Mouse (Mus musculus): ENCODE measurements around the gene Kctd21.

The Kctd21 gene

DNA sequence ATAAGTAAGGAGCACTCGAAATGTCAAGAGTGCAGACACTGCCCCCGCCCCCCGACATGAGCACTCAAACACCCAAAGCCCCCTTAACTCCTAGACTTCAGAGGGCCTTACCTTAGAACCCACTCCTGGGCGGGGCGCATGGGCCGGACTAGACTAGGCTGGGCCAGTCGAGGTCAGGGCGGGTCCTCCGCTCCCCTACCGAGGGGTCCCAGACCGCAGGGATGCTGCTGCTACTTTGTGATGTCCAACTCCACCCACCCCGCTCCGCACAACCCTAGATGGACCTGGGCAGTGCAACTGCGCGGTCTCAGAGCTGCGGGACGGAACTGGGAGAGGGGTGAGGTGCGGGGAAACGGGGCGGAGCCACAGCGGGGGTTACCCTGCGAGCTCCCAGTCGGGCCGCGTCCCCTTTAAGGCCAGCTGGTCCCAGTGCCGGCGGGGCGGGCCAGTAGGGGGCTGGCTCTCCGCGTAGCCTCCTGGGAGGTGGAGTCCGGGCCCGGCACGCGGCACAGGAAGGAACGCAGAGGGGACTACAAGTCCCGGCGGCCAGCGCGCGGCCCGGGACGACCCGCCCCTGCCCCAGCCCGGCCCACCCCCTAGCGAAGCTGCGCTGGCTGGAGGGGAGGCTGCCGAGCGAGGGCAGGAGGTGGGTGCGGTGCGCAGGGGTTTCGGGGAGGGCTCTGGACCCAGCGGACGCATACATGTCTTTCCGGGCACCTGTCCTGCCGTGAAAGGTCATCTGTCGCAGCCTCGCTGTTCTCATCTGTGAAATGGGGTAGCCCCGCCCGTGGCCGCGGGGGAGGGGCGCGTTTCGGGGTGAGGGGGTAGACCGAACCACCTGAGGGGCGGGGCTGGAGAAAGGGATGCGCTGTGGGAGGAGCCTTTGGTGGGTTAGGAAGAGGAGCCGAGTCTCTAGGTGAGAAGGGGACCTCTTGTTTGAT lies at the start of gene Kctd21, which contains the start of gene Usp35:
Gene Kctd21, plus strand, starts transcription at position 602 of the 941 bp plus-strand sequence.
Gene Usp35, minus strand, starts transcription at position 295 of the 941 bp plus-strand sequence.
- DNase-seq (ENCODE audit: extremely low read depth, low read depth, low spot score), result peak; percentile 25

GRCm38 (mm10) chr7:97296986-97297385 lies 35.1 kb upstream of the Kctd21 start:
- DNase-seq (ENCODE audit: extremely low read depth, low read depth, low spot score), result no peak

DNA sequence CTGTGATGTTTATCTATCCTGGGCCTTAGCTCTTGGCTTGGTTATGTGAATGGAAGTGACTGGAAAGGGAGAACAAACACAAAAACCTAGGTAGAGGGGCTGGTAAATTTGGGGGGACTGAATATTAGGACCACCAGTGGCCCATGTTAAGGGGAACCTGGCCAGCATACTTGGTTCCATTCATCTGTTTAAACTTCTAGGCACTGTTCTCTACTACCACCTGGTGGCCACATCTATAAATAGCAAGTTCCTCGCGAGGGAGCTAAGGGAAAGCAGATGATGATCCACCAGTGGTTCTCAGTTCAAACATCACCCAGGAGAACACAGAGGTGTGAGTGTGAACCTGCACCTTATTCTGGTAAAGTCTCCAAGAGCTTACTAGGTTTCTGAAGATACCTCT lies 34.7 kb upstream of the Kctd21 start:
- DNase-seq (ENCODE audit: extremely low read depth, low read depth, low spot score), result no peak

- DNase-seq (ENCODE audit: extremely low read depth, low read depth, low spot score), result no peak
Observed at GRCm38 (mm10) chr7:97298279-97298678, 33.8 kb upstream of the Kctd21 start.

DNA sequence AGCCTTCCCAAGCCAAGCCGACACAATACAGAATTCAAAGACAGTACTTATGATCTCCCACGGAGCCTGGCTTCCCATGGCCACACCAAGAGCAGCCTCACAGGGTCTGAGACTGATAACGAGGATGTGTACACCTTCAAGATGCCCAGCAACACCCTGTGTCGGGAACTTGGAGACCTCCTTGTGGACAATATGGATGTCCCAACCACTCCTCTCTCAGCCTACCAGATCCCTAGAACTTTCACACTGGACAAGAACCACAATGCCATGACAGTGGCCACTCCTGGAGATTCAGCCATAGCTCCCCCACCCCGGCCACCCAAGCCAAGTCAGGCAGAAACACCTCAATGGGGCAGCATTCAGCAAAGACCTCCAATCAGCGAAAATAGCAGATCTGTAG lies 33.2 kb upstream of the Kctd21 start:
- no peak for DNase-seq (ENCODE audit: extremely low read depth, low read depth, low spot score)

GRCm38 (mm10) chr7:97300914-97301313 lies 31.2 kb upstream of the Kctd21 start:
- DNase-seq (ENCODE audit: extremely low read depth, low read depth, low spot score), result no peak

- no peak for DNase-seq (ENCODE audit: extremely low read depth, low read depth, low spot score)
Observed at GRCm38 (mm10) chr7:97301321-97301720, 30.8 kb upstream of the Kctd21 start.

- DNase-seq (ENCODE audit: extremely low read depth, low read depth, low spot score), result no peak
Observed at GRCm38 (mm10) chr7:97302261-97302660, 29.9 kb upstream of the Kctd21 start.

GRCm38 (mm10) chr7:97302876-97303275 lies 29.3 kb upstream of the Kctd21 start:
- DNase-seq (ENCODE audit: extremely low read depth, low read depth, low spot score), result no peak

GRCm38 (mm10) chr7:97303614-97304013 lies 28.5 kb upstream of the Kctd21 start:
- DNase-seq (ENCODE audit: extremely low read depth, low read depth, low spot score), result no peak

DNA sequence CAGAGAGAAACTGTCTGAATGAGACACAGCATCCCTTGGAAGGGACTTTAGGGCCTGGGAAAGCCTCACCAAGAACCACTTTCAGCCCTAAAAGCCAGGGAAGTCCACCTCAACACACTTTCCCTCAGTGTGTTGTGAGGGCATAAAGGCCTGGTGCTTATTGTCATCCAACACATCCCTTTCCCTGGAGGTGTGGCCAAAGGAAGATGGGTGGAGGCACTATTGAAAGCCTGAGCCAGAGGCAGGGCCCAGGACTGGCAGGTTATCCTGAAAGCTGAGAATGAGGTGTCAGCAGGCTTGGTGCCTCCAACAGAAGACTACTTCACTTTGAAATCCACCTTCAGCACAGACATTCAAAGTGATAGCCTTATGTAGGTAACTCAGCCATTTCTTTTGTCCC lies 27.7 kb upstream of the Kctd21 start:
- DNase-seq (ENCODE audit: extremely low read depth, low read depth, low spot score), result no peak

GRCm38 (mm10) chr7:97305206-97305605 lies 26.9 kb upstream of the Kctd21 start:
- no peak for DNase-seq (ENCODE audit: extremely low read depth, low read depth, low spot score)

GRCm38 (mm10) chr7:97306813-97307212 lies 25.3 kb upstream of the Kctd21 start:
- DNase-seq (ENCODE audit: extremely low read depth, low read depth, low spot score), result no peak

DNA sequence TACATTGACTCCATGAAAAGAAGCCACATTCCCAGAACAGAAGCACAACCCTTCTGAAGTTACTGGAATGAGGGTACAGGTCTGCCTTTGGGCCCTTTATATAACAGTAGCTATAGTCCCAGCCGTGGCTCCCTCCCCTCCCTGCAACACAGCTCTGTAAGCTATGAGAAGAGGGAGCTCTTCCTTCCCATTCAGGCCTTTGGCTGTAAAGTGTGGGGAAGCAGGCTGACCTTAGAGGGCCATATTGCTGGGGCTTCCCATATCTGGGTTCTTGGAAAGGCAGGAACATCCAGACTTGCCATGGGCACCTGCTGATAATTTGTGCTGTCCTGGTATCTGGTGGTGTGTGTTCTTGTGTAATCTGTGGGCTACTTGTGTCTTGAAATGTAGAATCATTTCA lies 24.6 kb upstream of the Kctd21 start:
- no peak for DNase-seq (ENCODE audit: extremely low read depth, low read depth, low spot score)

DNA sequence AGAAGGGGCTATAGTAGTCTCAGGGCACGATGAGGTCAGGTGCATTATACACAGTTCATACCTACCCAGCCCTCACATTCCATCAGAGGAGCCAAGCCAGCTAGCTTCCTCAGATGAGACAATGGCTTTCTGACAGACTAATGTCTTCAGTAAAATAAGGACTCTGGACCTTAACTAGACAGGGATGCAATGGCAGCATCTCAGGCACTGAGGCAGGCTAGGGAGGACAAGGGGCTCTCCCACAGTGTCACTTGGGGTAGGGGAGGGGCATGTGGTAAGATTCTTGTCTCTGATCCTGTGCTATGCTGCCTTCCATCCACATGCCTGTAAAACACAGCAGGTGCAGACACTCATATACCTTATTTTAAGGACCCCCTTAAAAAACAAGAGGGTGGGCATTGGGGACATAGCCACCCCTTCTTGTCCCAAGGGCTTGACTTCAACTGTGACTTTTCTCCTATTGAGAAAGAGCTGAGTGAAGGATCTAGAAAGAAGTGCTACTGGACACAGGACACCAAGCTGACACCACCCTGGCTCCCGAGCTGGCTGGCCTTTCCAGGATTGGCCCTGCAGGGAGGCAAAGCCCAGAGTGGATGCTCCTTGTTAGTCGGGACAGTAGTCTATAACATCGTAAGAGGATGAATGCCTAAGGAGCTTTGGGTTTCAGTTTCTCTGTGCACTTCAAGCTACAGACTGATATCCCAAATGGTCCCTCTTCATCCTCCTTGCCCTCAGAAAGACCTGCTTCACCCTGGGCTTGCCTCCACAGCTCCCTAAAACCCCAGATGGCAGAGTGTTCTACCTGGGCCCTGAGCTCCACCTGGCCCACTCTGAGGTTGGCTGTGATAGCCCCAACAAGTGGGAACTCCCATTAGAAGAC lies 22.4 kb upstream of the Kctd21 start:
- DNase-seq (ENCODE audit: extremely low read depth, low read depth, low spot score), result no peak

- DNase-seq (ENCODE audit: extremely low read depth, low read depth, low spot score), result no peak
Observed at GRCm38 (mm10) chr7:97310341-97310635, 21.8 kb upstream of the Kctd21 start.

- no peak for DNase-seq (ENCODE audit: extremely low read depth, low read depth, low spot score)
Observed at GRCm38 (mm10) chr7:97311620-97312019, 20.5 kb upstream of the Kctd21 start.

DNA sequence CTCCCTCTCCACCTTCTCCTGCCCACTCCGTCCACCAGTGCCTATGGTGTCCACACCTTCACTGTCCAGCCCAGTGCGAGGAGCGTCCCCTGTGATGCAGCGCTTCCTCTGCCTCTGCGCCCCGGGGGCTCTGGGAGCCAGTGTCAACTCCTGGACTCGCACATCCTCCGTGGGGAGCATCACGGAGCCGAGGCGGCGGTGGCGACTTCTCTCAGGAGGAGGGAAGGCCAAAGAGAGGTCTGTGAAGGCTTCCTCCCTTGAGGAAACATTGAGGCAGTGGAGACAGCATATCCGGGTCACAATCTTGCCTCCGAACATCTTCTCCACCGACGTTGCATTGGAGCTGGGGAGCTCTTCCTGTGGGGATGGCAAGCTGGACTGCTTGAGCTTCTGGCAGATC lies 19.9 kb upstream of the Kctd21 start:
- no peak for DNase-seq (ENCODE audit: extremely low read depth, low read depth, low spot score)

- DNase-seq (ENCODE audit: extremely low read depth, low read depth, low spot score), result no peak
Observed at GRCm38 (mm10) chr7:97312856-97313255, 19.3 kb upstream of the Kctd21 start.

DNA sequence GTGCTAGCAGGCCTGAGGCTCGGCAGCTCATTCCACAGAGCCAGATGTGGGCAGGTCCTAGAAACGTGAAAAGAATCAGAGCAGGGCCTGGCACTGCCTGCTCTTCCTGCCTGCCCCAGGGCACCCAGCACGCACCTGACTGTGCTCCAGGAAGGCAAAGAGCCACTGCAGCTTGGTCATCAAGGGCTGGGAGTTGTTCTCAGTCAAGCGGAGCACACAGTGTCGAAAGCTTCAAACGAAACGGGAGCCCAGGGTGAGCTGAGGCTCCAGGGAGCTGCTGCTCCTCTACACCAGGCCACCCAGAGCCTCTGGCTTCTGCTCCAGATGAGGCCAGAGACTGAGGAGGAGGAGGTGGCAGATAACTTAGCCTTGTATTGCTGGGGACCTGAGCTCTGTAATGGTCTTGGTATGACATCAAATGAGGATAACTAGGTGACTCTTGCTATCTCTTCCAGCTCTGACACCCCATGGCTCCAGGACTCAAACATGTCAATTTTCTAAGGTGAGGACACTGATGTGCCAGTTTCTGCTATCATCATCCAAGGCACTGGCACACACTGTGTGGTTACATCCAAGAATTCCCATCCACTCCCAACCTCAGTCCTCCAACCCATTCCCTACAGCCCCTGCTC lies 18.6 kb upstream of the Kctd21 start:
- DNase-seq (ENCODE audit: extremely low read depth, low read depth, low spot score), result no peak

DNA sequence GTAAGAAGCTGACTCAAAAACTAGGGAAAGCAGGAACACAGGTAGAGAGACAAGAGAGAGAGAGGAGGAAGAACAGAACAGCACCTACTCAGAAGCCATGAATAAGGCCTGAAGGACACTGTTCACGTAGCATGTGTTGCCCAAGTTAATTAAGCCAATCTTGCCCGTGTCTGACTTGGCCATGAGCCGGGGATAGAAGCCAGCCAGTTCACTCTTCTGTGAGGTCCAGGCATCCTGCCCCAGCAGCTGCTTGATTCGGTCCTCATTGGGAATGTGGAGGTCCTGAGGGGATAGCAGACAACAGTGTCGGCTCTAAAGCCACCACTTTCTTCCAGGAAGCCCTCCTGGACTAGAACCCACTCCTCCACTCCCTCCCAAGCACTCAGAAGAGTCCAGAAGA lies 17.5 kb upstream of the Kctd21 start:
- no peak for DNase-seq (ENCODE audit: extremely low read depth, low read depth, low spot score)

All from fat pad, adult 2 months (tissue).